Mouse (Mus musculus) G1E-ER4 (cell line): ENCODE results near the gene Zbtb1. TPM values are rescaled to one million over a fixed set of nuclear protein-coding genes. Genes with fewer than 3 reads are reported as not detected.

Source experiments
- GATA1 ChIP-seq: IDR thresholded peaks from one replicate; pipeline ENCODE4 v1.8.0; 2012; ENCODE audit warnings: low read length, inconsistent platforms
- polyA plus RNA-seq: library from polyadenylated mRNA; stranded (reverse); fragments of >175 nt; gene quantifications from 2 replicates; pipeline ENCODE4 v1.2.3, GENCODE M21; 2012

The Zbtb1 gene
- polyA plus RNA-seq, 1 experiment: 6.3 TPM

- no peak for TF ChIP-seq GATA1
These were observed 45.4 kb downstream of the Zbtb1 start for GRCm38 (mm10) chr12:76415383-76416010.

- no peak for TF ChIP-seq GATA1
These were observed 47.4 kb downstream of the Zbtb1 start, which contains the start of gene Ppp1r36 for GRCm38 (mm10) chr12:76417433-76417854. Gene Ppp1r36, plus strand, starts transcription at chr12:76417538.

DNA sequence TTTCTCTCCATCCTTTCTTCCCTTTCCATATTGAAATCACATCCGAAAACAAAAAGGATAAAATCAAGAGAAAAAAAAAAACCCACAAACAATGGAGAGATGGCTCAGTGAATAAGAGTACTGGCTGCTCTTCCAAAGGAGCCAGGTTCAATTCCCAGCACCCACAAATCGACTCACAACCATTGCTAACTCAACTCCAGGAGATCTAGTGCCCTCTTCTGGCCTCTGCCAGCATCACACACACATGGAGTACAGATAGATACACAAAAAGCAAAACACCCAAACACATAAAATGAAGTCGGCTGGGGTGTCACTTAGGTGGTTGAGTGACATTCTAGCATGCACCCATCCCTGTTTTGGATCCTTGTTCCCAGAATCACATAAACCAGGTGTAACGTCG lies 48.3 kb downstream of the Zbtb1 start:
- no peak for TF ChIP-seq GATA1

DNA sequence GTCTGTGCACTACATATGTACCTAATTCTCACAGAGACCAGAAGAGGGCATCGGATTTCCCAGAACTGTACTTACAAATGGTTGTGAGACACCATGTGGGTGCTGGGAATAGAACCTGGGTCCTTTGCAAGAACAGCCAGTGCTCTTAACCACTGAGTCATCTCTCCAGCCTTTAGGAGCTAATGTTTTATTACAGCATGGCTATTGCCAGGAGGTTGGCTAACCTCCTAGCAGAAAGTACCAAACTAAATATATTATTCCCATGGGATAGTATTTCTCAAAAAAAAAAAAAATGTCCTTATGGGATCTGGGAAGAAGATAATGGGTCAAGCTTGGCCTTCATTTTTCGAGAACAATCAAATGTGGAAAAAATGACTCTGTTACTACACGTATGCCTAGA lies 55.2 kb downstream of the Zbtb1 start:
- no peak for TF ChIP-seq GATA1

DNA sequence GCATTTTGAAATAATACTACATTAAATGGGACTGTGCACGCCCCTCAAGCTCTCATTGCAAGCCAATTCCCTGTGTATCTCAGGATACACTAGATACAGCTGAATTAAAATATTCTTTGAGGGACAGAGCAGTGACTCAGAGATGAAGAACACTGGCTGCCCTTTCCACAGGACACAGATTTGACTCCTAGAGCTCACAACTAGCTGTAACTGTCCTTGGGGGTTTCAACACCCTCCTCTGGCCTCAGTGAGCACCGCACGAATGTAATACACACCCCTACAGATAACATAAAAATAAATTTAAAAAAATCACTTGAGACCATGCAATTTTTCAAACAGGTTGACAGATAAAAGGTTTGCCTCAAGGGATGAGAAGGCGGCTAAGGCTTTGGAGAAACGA lies 57.5 kb downstream of the Zbtb1 start:
- no peak for TF ChIP-seq GATA1

- TF ChIP-seq GATA1: no peak
These were observed 60.9 kb downstream of the Zbtb1 start for GRCm38 (mm10) chr12:76430879-76431406.

DNA sequence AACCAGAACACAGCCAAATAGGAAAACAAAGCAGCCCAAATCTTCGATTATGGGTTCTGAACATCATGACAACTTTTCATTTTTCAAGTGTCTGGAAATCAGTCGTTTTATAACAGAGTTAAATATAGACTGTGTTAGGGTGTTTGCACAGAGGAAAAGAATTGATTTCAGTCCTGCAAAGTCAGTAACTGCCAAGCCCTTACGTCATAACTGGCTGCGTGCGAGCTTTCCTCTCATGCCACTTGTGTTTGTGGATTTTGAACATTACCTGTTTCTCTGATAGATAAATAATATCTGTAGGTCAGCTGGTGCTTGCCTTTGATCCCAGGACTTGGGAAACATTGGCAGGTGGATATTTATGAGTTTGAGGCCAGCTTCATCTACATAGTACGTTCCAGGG lies 61.4 kb downstream of the Zbtb1 start:
- TF ChIP-seq GATA1: no peak

GRCm38 (mm10) chr12:76434111-76434510 lies 64.0 kb downstream of the Zbtb1 start:
- no peak for TF ChIP-seq GATA1

DNA sequence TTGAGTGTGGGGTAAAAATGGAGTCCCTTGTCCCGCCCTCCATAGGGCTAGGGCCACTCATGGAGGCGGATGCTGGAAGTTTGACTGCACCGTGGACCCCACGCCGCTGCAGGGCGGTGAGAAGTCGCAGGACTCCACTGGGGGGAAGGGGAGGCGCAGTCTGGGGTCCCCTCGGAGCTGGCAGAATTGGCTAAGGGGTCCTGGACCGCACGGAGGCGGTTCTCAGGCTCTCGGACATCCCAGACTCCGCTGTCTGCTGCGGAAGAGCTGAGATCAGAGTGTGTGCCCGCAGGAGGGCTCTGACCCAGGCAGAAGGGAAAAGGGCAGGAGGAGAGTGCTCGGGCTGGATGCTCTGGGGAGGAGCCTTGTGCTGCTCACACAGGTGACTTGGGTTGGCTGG lies 65.0 kb downstream of the Zbtb1 start:
- no peak for TF ChIP-seq GATA1

DNA sequence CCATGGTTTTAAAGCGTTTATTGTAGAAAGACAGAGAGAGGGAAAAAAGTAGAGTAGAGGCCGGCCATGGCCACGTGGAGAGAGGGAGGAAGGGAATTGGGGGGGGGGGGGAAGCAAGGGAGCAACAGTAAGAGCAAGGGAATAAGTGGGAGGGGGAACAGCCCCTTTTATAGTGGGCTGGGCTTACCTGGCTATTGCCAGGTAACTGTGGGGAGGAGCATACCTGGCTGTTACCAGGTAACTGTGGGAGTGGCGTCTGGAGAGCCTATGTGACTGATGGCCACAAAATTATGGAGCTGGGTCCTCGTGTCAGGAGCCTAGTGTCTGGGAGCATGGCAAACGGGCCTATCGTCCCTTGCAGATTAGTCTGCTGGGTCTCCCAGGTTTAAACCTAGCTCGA lies 65.5 kb downstream of the Zbtb1 start:
- no peak for TF ChIP-seq GATA1

DNA sequence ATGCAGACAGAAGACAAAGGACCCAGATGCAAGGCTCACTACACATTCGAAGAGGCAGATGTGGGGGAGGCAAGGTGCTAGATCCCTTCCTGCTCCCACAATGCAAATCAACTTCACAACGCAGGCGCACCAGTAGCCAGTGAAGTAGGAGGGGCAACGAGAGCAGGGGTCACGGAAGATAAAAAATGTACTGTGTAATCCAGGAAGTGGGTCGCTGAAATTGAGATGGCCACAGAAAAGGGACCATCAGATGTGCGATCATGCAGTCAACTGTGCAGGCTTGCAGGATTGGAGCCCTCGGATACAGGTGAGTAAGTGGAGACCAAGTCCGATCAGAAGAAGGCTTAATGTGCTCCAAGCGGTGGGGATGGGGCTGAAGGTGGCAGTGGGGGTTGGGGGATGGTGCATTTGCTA lies 74.3 kb downstream of the Zbtb1 start:
- TF ChIP-seq GATA1: no peak

DNA sequence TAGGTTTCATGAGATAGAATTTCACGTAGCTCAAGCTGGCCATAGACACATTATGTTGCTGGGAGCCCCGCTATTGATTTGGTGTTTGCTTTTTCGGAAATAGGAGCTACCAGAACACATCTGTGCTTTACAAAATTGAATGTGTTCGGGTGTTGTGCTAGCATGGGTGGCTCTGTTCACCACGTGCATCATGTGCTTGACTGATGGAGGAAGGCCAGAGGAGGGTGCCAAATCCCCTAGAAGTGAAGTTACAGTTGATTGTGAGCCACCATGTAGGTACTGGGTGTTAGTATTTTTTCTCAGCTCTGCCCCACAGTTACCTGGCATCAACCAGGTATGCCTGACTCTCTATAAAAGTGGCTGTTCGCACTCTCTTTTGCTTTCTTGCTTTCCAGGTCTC lies 74.8 kb downstream of the Zbtb1 start:
- TF ChIP-seq GATA1: no peak

DNA sequence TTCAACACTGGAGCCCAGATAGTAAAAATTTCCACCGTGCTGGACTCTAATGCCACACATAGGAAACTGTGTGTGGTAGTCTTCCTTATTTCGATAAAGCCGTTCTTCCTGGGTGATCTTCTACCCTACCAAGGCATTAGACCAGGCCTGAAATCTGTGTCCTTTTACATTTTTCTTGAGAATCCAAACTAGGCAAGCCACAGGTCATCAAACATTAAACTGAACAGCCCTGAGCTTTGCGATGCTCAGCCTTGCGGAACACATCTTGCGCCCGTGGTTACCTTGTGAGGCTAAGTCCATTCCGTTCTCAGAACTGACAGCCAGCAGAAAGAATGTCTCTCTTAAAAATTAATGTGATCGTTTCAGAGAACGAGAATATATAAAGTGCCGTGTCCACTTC lies 76.1 kb downstream of the Zbtb1 start:
- no peak for TF ChIP-seq GATA1

Other genes with a start within 250 kb of the Zbtb1 start
- not detected in 2 replicates for gene Esr2, start 193.0 kb upstream of the Zbtb1 start, polyA plus RNA-seq
- gene Tex21, start 123.5 kb upstream of the Zbtb1 start, polyA plus RNA-seq: 0.03 and 0.06 TPM in 2 replicates
- gene Mthfd1, start 115.0 kb upstream of the Zbtb1 start, polyA plus RNA-seq: 194 and 283 TPM in 2 replicates
- gene Akap5, start 45.4 kb upstream of the Zbtb1 start, polyA plus RNA-seq: 0.12 and 0.24 TPM in 2 replicates
- 8.3 and 12.6 TPM in 2 replicates for gene Zbtb25, start 664 bp upstream of the Zbtb1 start, polyA plus RNA-seq
- 8.0 and 11.6 TPM in 2 replicates for gene Hspa2, start 33.9 kb downstream of the Zbtb1 start, polyA plus RNA-seq
- gene Ppp1r36, start 47.3 kb downstream of the Zbtb1 start, polyA plus RNA-seq: not detected in 2 replicates
- gene Plekhg3, start 160.6 kb downstream of the Zbtb1 start, polyA plus RNA-seq: 0.03 and 0.04 TPM in 2 replicates